Mouse (Mus musculus) ES-Bruce4 (cell line): ENCODE measurements at regions not wholly inside any gene's neighbourhood (a gene's known extent, or its start where the extent isn't known, plus 50 kb on each side); places are given as distances from the start of the nearest gene placed in this dataset.

Experiments used
- CTCF ChIP-seq: IDR thresholded peaks from one replicate; pipeline ENCODE4 v1.8.1; 2011; ENCODE audit warnings: low read depth, low read length
- EP300 ChIP-seq: IDR thresholded peaks from 2 replicates; pipeline ENCODE4 v1.6.1; 2011; ENCODE audit warnings: low read depth, low read length; ENCODE audit not compliant: insufficient read depth
- POLR2A ChIP-seq: IDR thresholded peaks from one replicate; pipeline ENCODE4 v1.8.1; 2011; ENCODE audit warnings: low read length; ENCODE audit not compliant: insufficient read depth

- TF ChIP-seq CTCF (no peak), POLR2A (no peak), EP300 (no peak)
These were observed 145.0 kb upstream of the Lef1 start for GRCm38 (mm10) chr3:130965275-130965674.
